Mouse (Mus musculus): ENCODE data around the gene Susd2. TPM values are rescaled to one million over a fixed set of nuclear protein-coding genes. Genes with fewer than 3 reads are reported as not detected.
A peak's percentile ranks its signal among the peaks of the same experiment; 100 is the strongest.

Susd2 gene
- polyA plus RNA-seq, 1 experiment: 22.0 TPM

GRCm38 (mm10) chr10:75651381-75652068 is 7.7 kb upstream of the Susd2 start:
- no peak overlapping the region for H3K4me3 ChIP-seq (replicated peaks; ENCODE audit: insufficient read depth, low read depth, low read length)
- TF ChIP-seq POLR2A (IDR thresholded peaks at IDR 0.05; ENCODE audit: borderline replicate concordance, insufficient read depth, low read length): no peak
- TF ChIP-seq CTCF (IDR thresholded peaks at IDR 0.05; ENCODE audit: borderline replicate concordance, insufficient read depth, low read depth, low read length): no peak
- DNase-seq: no peak
- WGBS: 49% methylated on average over 16 of the region's 16 CpGs
- H3K27ac ChIP-seq (ENCODE audit: insufficient read depth, low read length): peak overlapping the region; percentile 0; the same call in 1 of the 2 replicates
- no peaks in the 10 kb centered on the region for H3K27me3 ChIP-seq (ENCODE audit: control insufficient read depth, insufficient read depth, low read length)
- peaks cover 46% of the 10 kb centered on the region for H3K4me1 ChIP-seq (ENCODE audit: control insufficient read depth, insufficient read depth, low read length)

- WGBS: 69% methylated on average over 6 of the region's 6 CpGs
- DNase-seq: no peak
- Histone ChIP-seq H3K4me3 (replicated peaks; ENCODE audit: insufficient read depth, low read depth, low read length) (no peak overlapping the region), H3K27me3 (ENCODE audit: control insufficient read depth, insufficient read depth, low read length) (no peaks in the 10 kb centered on the region), H3K27ac (ENCODE audit: insufficient read depth, low read length) (no peak overlapping the region), H3K4me1 (ENCODE audit: control insufficient read depth, insufficient read depth, low read length) (peaks cover 56% of the 10 kb centered on the region)
- TF ChIP-seq POLR2A (IDR thresholded peaks at IDR 0.05; ENCODE audit: borderline replicate concordance, insufficient read depth, low read length) (no peak), CTCF (IDR thresholded peaks at IDR 0.05; ENCODE audit: borderline replicate concordance, insufficient read depth, low read depth, low read length) (no peak)
Measured at GRCm38 (mm10) chr10:75650306-75650902, 6.6 kb upstream of the Susd2 start.

GRCm38 (mm10) chr10:75649406-75649995 is 5.7 kb upstream of the Susd2 start:
- 90% methylated on average over 4 of the region's 4 CpGs for WGBS
- no peak overlapping the region for H3K27ac ChIP-seq (ENCODE audit: insufficient read depth, low read length)
- H3K4me3 ChIP-seq (replicated peaks; ENCODE audit: insufficient read depth, low read depth, low read length): no peak overlapping the region
- H3K27me3 ChIP-seq (ENCODE audit: control insufficient read depth, insufficient read depth, low read length): no peaks in the 10 kb centered on the region
- no peak for DNase-seq
- peaks cover 64% of the 10 kb centered on the region for H3K4me1 ChIP-seq (ENCODE audit: control insufficient read depth, insufficient read depth, low read length)
- no peak for TF ChIP-seq CTCF (IDR thresholded peaks at IDR 0.05; ENCODE audit: borderline replicate concordance, insufficient read depth, low read depth, low read length)
- TF ChIP-seq POLR2A (IDR thresholded peaks at IDR 0.05; ENCODE audit: borderline replicate concordance, insufficient read depth, low read length): no peak

- WGBS: 94% methylated on average over 7 of the region's 7 CpGs
- TF ChIP-seq CTCF (IDR thresholded peaks at IDR 0.05; ENCODE audit: borderline replicate concordance, insufficient read depth, low read depth, low read length) (no peak), POLR2A (IDR thresholded peaks at IDR 0.05; ENCODE audit: borderline replicate concordance, insufficient read depth, low read length) (no peak)
- H3K4me1 ChIP-seq (ENCODE audit: control insufficient read depth, insufficient read depth, low read length): peaks cover 69% of the 10 kb centered on the region
- H3K27ac ChIP-seq (ENCODE audit: insufficient read depth, low read length): no peak overlapping the region
- DNase-seq: no peak
- H3K4me3 ChIP-seq (replicated peaks; ENCODE audit: insufficient read depth, low read depth, low read length): no peak overlapping the region
- H3K27me3 ChIP-seq (ENCODE audit: control insufficient read depth, insufficient read depth, low read length): no peaks in the 10 kb centered on the region
Measured at GRCm38 (mm10) chr10:75649001-75649400, 5.2 kb upstream of the Susd2 start.

GRCm38 (mm10) chr10:75648091-75648490 is 4.3 kb upstream of the Susd2 start:
- H3K4me1 ChIP-seq (ENCODE audit: control insufficient read depth, insufficient read depth, low read length): peaks cover 77% of the 10 kb centered on the region
- H3K4me3 ChIP-seq (replicated peaks; ENCODE audit: insufficient read depth, low read depth, low read length): no peak overlapping the region
- WGBS: 87% methylated on average over 6 of the region's 6 CpGs
- no peaks in the 10 kb centered on the region for H3K27me3 ChIP-seq (ENCODE audit: control insufficient read depth, insufficient read depth, low read length)
- no peak overlapping the region for H3K27ac ChIP-seq (ENCODE audit: insufficient read depth, low read length)
- TF ChIP-seq POLR2A (IDR thresholded peaks at IDR 0.05; ENCODE audit: borderline replicate concordance, insufficient read depth, low read length): no peak
- TF ChIP-seq CTCF (IDR thresholded peaks at IDR 0.05; ENCODE audit: borderline replicate concordance, insufficient read depth, low read depth, low read length): no peak
- no peak for DNase-seq

GRCm38 (mm10) chr10:75647362-75647761 is 3.6 kb upstream of the Susd2 start:
- Histone ChIP-seq H3K4me3 (replicated peaks; ENCODE audit: insufficient read depth, low read depth, low read length) (no peak overlapping the region), H3K27me3 (ENCODE audit: control insufficient read depth, insufficient read depth, low read length) (no peaks in the 10 kb centered on the region), H3K27ac (ENCODE audit: insufficient read depth, low read length) (0 out of 2 replicates have a peak overlapping the region, but pooled peaks have one; percentile 7), H3K4me1 (ENCODE audit: control insufficient read depth, insufficient read depth, low read length) (peaks cover 82% of the 10 kb centered on the region)
- TF ChIP-seq CTCF (IDR thresholded peaks at IDR 0.05; ENCODE audit: borderline replicate concordance, insufficient read depth, low read depth, low read length) (no peak), POLR2A (IDR thresholded peaks at IDR 0.05; ENCODE audit: borderline replicate concordance, insufficient read depth, low read length) (no peak)
- DNase-seq: peak; percentile 68 to 72
- 15% methylated on average over 3 of the region's 3 CpGs for WGBS

- peaks cover 75% of the 10 kb centered on the region for H3K4me1 ChIP-seq (ENCODE audit: control insufficient read depth, insufficient read depth, low read length)
- H3K27me3 ChIP-seq (ENCODE audit: control insufficient read depth, insufficient read depth, low read length): no peaks in the 10 kb centered on the region
- no peak overlapping the region for H3K27ac ChIP-seq (ENCODE audit: insufficient read depth, low read length)
- no peak overlapping the region for H3K4me3 ChIP-seq (replicated peaks; ENCODE audit: insufficient read depth, low read depth, low read length)
- no peak for TF ChIP-seq POLR2A (IDR thresholded peaks at IDR 0.05; ENCODE audit: borderline replicate concordance, insufficient read depth, low read length)
- 25% methylated on average over 6 of the region's 6 CpGs for WGBS
- peak; percentile 59 to 67 for DNase-seq
Measured at GRCm38 (mm10) chr10:75646406-75646805, 2.6 kb upstream of the Susd2 start.

GRCm38 (mm10) chr10:75645616-75646015 is 1.8 kb upstream of the Susd2 start:
- 84% methylated on average over 8 of the region's 8 CpGs for WGBS
- Histone ChIP-seq H3K4me3 (replicated peaks; ENCODE audit: insufficient read depth, low read depth, low read length) (no peak overlapping the region), H3K4me1 (ENCODE audit: control insufficient read depth, insufficient read depth, low read length) (peaks cover 68% of the 10 kb centered on the region), H3K27ac (ENCODE audit: insufficient read depth, low read length) (no peak overlapping the region), H3K27me3 (ENCODE audit: control insufficient read depth, insufficient read depth, low read length) (no peaks in the 10 kb centered on the region)
- TF ChIP-seq POLR2A (IDR thresholded peaks at IDR 0.05; ENCODE audit: borderline replicate concordance, insufficient read depth, low read length) (no peak), CTCF (IDR thresholded peaks at IDR 0.05; ENCODE audit: borderline replicate concordance, insufficient read depth, low read depth, low read length) (no peak)
- DNase-seq: peak in 1 of 2 experiments; percentile 15
